Mouse (Mus musculus): ENCODE data around the gene Ntsr1.

DNA sequence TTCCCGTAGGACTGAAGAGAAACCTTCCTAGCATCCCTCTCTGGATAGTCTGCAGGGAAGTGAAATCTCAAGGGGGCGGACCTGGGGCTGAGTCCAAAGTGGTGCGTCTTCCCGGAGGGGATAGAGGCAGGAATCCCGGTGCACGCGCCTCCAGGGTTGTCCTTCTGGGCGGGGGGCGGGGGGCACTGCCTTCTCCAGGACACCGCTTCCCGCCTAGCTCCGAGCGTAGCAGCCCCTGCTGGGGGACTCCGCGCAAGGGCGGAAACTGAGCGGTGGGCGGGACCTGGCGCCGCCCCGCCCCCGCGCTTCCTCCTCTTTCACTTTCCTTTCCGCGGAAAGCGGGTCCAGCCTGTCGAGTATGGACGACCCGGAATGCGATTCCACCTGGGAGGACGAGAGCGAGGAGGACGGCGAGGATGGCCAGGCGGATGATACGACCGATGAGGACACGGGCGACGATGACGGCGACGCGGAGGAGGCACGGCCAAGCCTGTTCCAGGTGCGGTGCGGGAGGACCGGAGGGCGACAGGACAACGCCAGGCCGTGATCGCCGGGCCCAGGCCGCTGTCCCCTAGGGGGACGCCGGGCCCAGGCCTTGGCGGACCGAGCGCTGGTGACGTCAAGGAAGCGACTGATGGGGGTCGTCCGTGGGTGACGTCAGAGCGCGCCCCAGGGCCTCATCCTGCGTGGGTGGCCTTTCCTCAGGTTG, 89.5 kb downstream of the Ntsr1 start, which contains the start of gene Ogfr:
- TF ChIP-seq CTCF (IDR thresholded peaks at IDR 0.05; ENCODE audit: borderline replicate concordance, insufficient read depth, low read depth, low read length) (no peak), POLR2A (IDR thresholded peaks at IDR 0.05; ENCODE audit: borderline replicate concordance, insufficient read depth, low read length) (peak; percentile 78)
